Mouse (Mus musculus): Measurements from ENCODE around the gene Lrrc45. TPM values are rescaled to one million over a fixed set of nuclear protein-coding genes. Genes with fewer than 3 reads are reported as not detected.
"Not testable (repeated sequence)": the region's sequence is repeated elsewhere in the genome, so short reads cannot be mapped to it uniquely, and the experiment has no call there.

Lrrc45 gene
- polyA plus RNA-seq, 1 experiment = 1.5 TPM

- H3K4me1 ChIP-seq (ENCODE audit: control insufficient read depth) = no peaks in the 10 kb centered on the region
- TF ChIP-seq TAL1 (IDR thresholded peaks at IDR 0.05; ENCODE audit: low read length) (no peak), GATA1 (IDR thresholded peaks at IDR 0.05; ENCODE audit: low read length) (no peak)
- peaks cover 3% of the 10 kb centered on the region; the same call in 1 of the 2 replicates for H3K27me3 ChIP-seq (ENCODE audit: control insufficient read depth)
- no peak overlapping the region for H3K4me3 ChIP-seq (replicated peaks)
- peaks cover 4% of the 10 kb centered on the region; the same call in 1 of the 2 replicates for H3K9me3 ChIP-seq (ENCODE audit: control insufficient read depth, low read length)
- no peaks in the 10 kb centered on the region for H3K36me3 ChIP-seq (ENCODE audit: control insufficient read depth)
Observed at GRCm38 (mm10) chr11:120751606-120752005, 37.9 kb downstream of the Lrrc45 start.

DNA sequence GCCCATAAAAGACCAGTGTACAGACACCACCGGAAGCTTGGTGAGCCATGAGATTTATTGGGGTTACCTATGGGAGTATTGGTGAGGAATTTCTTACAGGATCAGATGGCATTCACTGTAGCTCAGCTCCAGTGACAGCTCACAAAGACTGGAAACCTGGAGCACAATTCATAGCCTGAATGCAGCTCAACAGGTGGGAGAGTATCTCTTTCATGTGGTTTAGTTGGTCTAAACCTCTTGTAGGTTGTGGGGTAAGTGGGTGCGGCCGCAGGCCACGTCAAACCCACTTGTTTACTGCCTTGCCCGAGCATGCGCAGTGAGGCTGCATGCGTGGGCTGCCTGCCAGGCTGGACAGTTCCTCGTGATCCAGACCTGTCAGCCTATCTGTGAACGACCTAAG lies 46.5 kb downstream of the Lrrc45 start:
- peaks cover 17% of the 10 kb centered on the region for H3K27me3 ChIP-seq (ENCODE audit: control insufficient read depth)
- H3K9me3 ChIP-seq (ENCODE audit: control insufficient read depth, low read length) = peaks cover 50% of the 10 kb centered on the region
- H3K4me1 ChIP-seq (ENCODE audit: control insufficient read depth) = no peaks in the 10 kb centered on the region
- H3K36me3 ChIP-seq (ENCODE audit: control insufficient read depth) = no peaks in the 10 kb centered on the region
- no peak overlapping the region for H3K4me3 ChIP-seq (replicated peaks)
- no peak for TF ChIP-seq TAL1 (IDR thresholded peaks at IDR 0.05; ENCODE audit: low read length)
- no peak for TF ChIP-seq GATA1 (IDR thresholded peaks at IDR 0.05; ENCODE audit: low read length)

DNA sequence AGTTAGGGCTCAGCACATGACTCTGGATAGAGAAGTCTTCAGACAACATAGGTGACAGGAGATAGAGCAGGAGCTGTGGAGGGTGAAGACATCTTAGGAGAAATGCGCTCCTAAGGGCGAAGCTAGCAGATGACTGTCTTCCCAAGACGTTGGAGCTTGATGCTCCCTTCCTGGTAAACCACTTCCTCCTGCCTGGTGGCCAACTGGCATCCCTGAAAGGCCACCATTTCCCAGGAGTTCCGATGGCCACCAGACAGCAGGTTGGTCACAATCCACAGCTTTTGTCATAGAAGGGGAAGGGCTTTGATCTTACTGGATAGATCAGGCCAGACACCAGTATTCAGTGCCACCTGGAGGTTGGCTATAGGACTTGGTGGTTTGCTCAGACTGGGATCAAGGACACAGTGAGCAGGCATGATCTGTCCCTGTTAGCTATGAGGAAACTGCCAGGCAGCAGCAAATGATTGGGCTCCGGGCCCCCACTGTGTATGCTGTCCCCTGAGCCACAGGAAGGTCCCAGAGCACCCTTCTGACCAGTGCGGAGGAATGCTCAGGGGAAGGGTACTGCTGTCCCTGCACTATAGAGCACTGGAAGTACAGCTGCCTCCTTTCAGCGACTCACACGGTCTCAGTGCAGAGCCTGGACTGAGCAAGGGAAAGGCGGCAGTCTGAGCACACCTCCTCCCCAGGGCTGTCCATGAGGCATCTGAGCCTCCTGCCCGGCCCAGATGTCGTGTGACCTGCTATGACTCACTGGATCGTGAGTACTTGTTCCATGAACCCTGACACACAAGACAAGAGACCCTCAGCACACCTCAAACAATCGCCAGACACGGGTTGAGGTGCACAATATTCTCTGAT lies 48.3 kb downstream of the Lrrc45 start:
- H3K36me3 ChIP-seq (ENCODE audit: control insufficient read depth) = no peaks in the 10 kb centered on the region
- TF ChIP-seq TAL1 (IDR thresholded peaks at IDR 0.05; ENCODE audit: low read length) (no peak), GATA1 (IDR thresholded peaks at IDR 0.05; ENCODE audit: low read length) (no peak)
- peaks cover 42% of the 10 kb centered on the region for H3K9me3 ChIP-seq (ENCODE audit: control insufficient read depth, low read length)
- no peaks in the 10 kb centered on the region for H3K4me1 ChIP-seq (ENCODE audit: control insufficient read depth)
- no peak overlapping the region for H3K4me3 ChIP-seq (replicated peaks)
- peaks cover 21% of the 10 kb centered on the region for H3K27me3 ChIP-seq (ENCODE audit: control insufficient read depth)

- peaks cover 39% of the 10 kb centered on the region for H3K9me3 ChIP-seq (ENCODE audit: control insufficient read depth, low read length)
- not testable (repeated sequence) for H3K36me3 ChIP-seq (ENCODE audit: control insufficient read depth); H3K4me1 ChIP-seq (ENCODE audit: control insufficient read depth); H3K4me3 ChIP-seq (replicated peaks)
- peaks cover 25% of the 10 kb centered on the region for H3K27me3 ChIP-seq (ENCODE audit: control insufficient read depth)
Observed at GRCm38 (mm10) chr11:120762672-120763041, 48.9 kb downstream of the Lrrc45 start, which contains the start of gene Hmga1b. Gene Hmga1b (plus strand): TSS chr11:120762794.

- peaks cover 25% of the 10 kb centered on the region for H3K27me3 ChIP-seq (ENCODE audit: control insufficient read depth)
- H3K36me3 ChIP-seq (ENCODE audit: control insufficient read depth) = not testable (repeated sequence)
Observed at GRCm38 (mm10) chr11:120763121-120763999, 49.6 kb downstream of the Lrrc45 start.

DNA sequence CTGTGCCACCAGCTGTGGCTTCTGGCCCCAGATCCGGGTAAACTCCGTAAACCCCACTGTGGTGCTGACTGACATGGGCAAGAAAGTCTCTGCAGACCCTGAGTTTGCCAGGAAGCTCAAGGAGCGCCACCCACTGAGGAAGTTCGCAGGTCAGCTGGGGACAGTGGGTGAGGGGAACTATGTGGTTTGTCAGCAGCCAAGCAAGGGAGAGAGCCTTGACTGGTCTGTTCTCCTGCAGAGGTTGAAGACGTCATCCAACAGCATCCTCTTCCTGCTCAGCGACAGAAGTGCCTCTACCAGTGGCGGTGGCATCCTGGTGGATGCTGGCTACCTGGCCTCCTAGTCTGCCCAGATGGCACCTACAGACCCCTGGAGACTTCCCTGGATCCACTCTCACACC lies 53.3 kb downstream of the Lrrc45 start:
- H3K27me3 ChIP-seq (ENCODE audit: control insufficient read depth) = peaks cover 19% of the 10 kb centered on the region
- H3K4me1 ChIP-seq (ENCODE audit: control insufficient read depth); H3K4me3 ChIP-seq (replicated peaks); H3K9me3 ChIP-seq (ENCODE audit: control insufficient read depth, low read length); H3K36me3 ChIP-seq (ENCODE audit: control insufficient read depth): not testable (repeated sequence)

More at GRCm38 (mm10) chr11:120763121-120763999, 49.6 kb downstream of the Lrrc45 start:
- H3K4me1 ChIP-seq (ENCODE audit: control insufficient read depth); H3K4me3 ChIP-seq (replicated peaks): not testable (repeated sequence)
- H3K9me3 ChIP-seq (ENCODE audit: control insufficient read depth, low read length) = peaks cover 32% of the 10 kb centered on the region

DNA sequence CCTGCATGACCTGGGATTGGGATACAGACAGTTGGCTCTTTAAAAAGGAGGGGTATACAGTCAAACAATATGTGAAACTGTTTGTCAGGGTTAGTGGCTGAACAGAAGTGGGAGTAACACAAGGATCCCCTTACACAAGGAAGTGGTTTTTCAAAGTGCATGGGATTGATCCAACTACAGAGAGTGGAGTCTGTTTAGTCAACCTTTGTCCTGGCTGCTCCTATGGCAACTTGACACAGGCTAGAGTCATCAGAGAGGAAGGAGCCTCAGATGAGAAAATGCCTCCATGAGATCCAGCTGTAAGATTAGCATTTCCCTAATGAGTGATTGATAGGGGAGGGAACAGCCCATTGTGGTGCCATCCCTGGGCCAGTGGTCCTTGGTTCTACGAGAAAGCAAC lies 54.5 kb downstream of the Lrrc45 start:
- no peak for TF ChIP-seq TAL1 (IDR thresholded peaks at IDR 0.05; ENCODE audit: low read length)
- TF ChIP-seq GATA1 (IDR thresholded peaks at IDR 0.05; ENCODE audit: low read length) = no peak
- no peaks in the 10 kb centered on the region for H3K4me1 ChIP-seq (ENCODE audit: control insufficient read depth)
- no peaks in the 10 kb centered on the region for H3K36me3 ChIP-seq (ENCODE audit: control insufficient read depth)
- H3K4me3 ChIP-seq (replicated peaks) = no peak overlapping the region
- H3K27me3 ChIP-seq (ENCODE audit: control insufficient read depth) = peaks cover 12% of the 10 kb centered on the region
- no peaks in the 10 kb centered on the region for H3K9me3 ChIP-seq (ENCODE audit: control insufficient read depth, low read length)

Other genes starting within 250 kb of the Lrrc45 start
- gene Arl16, start 246.3 kb upstream of the Lrrc45 start, polyA plus RNA-seq (2012) = 2.6 and 4.9 TPM in 2 replicates
- 14.6 and 16.8 TPM in 2 replicates for gene Mrpl12, start 229.3 kb upstream of the Lrrc45 start, polyA plus RNA-seq (2012)
- 5.5 and 6.6 TPM in 2 replicates for gene Slc25a10, start 222.1 kb upstream of the Lrrc45 start, polyA plus RNA-seq (2012)
- 0.03 TPM in 1 of 2 replicates, not detected in the other for gene Gcgr, start 183.2 kb upstream of the Lrrc45 start, polyA plus RNA-seq (2012)
- gene Mcrip1, start 164.2 kb upstream of the Lrrc45 start, polyA plus RNA-seq (2012) = 4.1 and 5.7 TPM in 2 replicates
- gene Ppp1r27, start 162.8 kb upstream of the Lrrc45 start, polyA plus RNA-seq (2012) = 0.05 TPM in 1 of 2 replicates, not detected in the other
- 23.2 and 24.6 TPM in 2 replicates for gene P4hb, start 140.7 kb upstream of the Lrrc45 start, polyA plus RNA-seq (2012)
- 52.3 and 59.5 TPM in 2 replicates for gene Arhgdia, start 132.3 kb upstream of the Lrrc45 start, polyA plus RNA-seq (2012)
- 56.7 and 59.1 TPM in 2 replicates for gene Alyref, start 115.6 kb upstream of the Lrrc45 start, polyA plus RNA-seq (2012)
- gene Anapc11, start 115.5 kb upstream of the Lrrc45 start, polyA plus RNA-seq (2012) = 12.9 and 19.1 TPM in 2 replicates
- 0.46 TPM in 1 of 2 replicates, not detected in the other for gene Npb, start 105.4 kb upstream of the Lrrc45 start, polyA plus RNA-seq (2012)
- 9.6 and 12.2 TPM in 2 replicates for gene Pcyt2, start 96.0 kb upstream of the Lrrc45 start, polyA plus RNA-seq (2012)
- 19.3 and 22.9 TPM in 2 replicates for gene Sirt7, start 88.7 kb upstream of the Lrrc45 start, polyA plus RNA-seq (2012)
- 18.3 and 20.4 TPM in 2 replicates for gene Mafg, start 80.3 kb upstream of the Lrrc45 start, polyA plus RNA-seq (2012)
- 0.03 and 0.06 TPM in 2 replicates for gene Pycr1, start 70.2 kb upstream of the Lrrc45 start, polyA plus RNA-seq (2012)
- gene Myadml2, start 65.8 kb upstream of the Lrrc45 start, polyA plus RNA-seq (2012) = not detected in 2 replicates
- gene Notum, start 52.8 kb upstream of the Lrrc45 start, polyA plus RNA-seq (2012) = 0.02 TPM in 1 of 2 replicates, not detected in the other
- 50.9 and 60.7 TPM in 2 replicates for gene Aspscr1, start 41.0 kb upstream of the Lrrc45 start, polyA plus RNA-seq (2012)
- 5.2 and 14.7 TPM in 2 replicates for gene Cenpx, start 187 bp upstream of the Lrrc45 start, polyA plus RNA-seq (2012)
- gene Rac3, start 7.5 kb downstream of the Lrrc45 start, polyA plus RNA-seq (2012) = 0.08 and 0.41 TPM in 2 replicates
- 0.66 and 1.3 TPM in 2 replicates for gene Dcxr, start 13.4 kb downstream of the Lrrc45 start, polyA plus RNA-seq (2012)
- not detected in 2 replicates for gene Cbr2, start 18.2 kb downstream of the Lrrc45 start, polyA plus RNA-seq (2012)
- 20.5 and 21.4 TPM in 2 replicates for gene Hmga1b, start 48.9 kb downstream of the Lrrc45 start, polyA plus RNA-seq (2012)
- 3.1 and 4.6 TPM in 2 replicates for gene Rfng, start 70.3 kb downstream of the Lrrc45 start, polyA plus RNA-seq (2012)
- 2.4 and 3.1 TPM in 2 replicates for gene Gps1, start 70.3 kb downstream of the Lrrc45 start, polyA plus RNA-seq (2012)
- gene Dus1l, start 82.5 kb downstream of the Lrrc45 start, polyA plus RNA-seq (2012) = 14.2 and 21.1 TPM in 2 replicates
- gene Fasn, start 110.6 kb downstream of the Lrrc45 start, polyA plus RNA-seq (2012) = 4.6 and 5.0 TPM in 2 replicates
- 0.23 and 0.39 TPM in 2 replicates for gene Ccdc57, start 218.9 kb downstream of the Lrrc45 start, polyA plus RNA-seq (2012)
- 7.3 and 8.2 TPM in 2 replicates for gene Slc16a3, start 234.6 kb downstream of the Lrrc45 start, polyA plus RNA-seq (2012)

All from erythroblast, embryonic 14.5 days (primary cell).